Mouse (Mus musculus) olfactory bulb, adult 2 months (tissue): ENCODE results near the gene Bmp7.

Source experiments
- CTCF ChIP-seq: fragments of 200-500 bp; IDR thresholded peaks from 2 replicates; pipeline ENCODE4 v1.5.1; 2012; ENCODE audit warnings: low read depth, mild to moderate bottlenecking, low read length, moderate library complexity; ENCODE audit not compliant: insufficient read depth
- POLR2A ChIP-seq: fragments of 200-500 bp; IDR thresholded peaks from 2 replicates; pipeline ENCODE4 v1.6.1; 2012; ENCODE audit warnings: mild to moderate bottlenecking, low read depth, low read length, moderate library complexity; ENCODE audit not compliant: insufficient read depth

DNA sequence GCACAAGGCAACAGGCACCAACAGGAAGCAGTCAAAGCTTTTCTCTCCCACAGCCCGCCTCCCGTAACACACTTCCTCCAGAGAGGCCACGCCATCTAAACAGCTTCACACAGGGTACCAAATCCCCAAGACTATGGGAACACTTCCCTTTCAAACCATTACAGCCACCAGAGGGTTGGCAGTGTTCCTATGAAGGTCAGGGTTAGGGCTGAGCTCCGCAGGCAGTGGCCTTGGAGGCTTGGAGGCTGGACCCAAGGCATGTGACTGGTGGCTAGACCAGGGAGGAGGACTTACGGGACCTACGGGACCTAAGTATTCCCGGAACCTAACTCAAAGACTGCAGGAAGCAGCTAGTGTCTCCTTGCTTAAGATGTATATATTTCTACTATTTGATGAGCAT lies 80.0 kb downstream of the Bmp7 start:
- TF ChIP-seq POLR2A, result no peak
- no peak for TF ChIP-seq CTCF
